Mouse (Mus musculus): ENCODE data around the gene Alg3. TPM values are rescaled to one million over a fixed set of nuclear protein-coding genes. Genes with fewer than 3 reads are reported as not detected.

Alg3 gene
- polyA plus RNA-seq, 1 experiment from 2014 or later: 39.4 TPM

MicroRNAs encoded within 50 kb of the gene (microRNA counts, 519-probe panel; counts per million panel counts)
- 3,077 counts per million, percentile 71 among the panel's probes with 10 or more counts for microRNA mmu-miR-1224

Small RNA genes within 50 kb of the gene (microRNA-seq; reads per million reads assigned to microRNA genes)
- gene Mir1224: 3.7 reads per million, percentile 15 among the genes with 10 or more reads in this experiment

Other genes with a start within 250 kb of the Alg3 start
- gene Abcc5, start 185.3 kb downstream of the Alg3 start, polyA plus RNA-seq (2015; fragmentation: Nextera tagmentation; extraction: Ambion mirVana): 77.0 and 88.5 TPM in 2 replicates
- gene Eif2b5, start 112.9 kb downstream of the Alg3 start, polyA plus RNA-seq (2015; fragmentation: Nextera tagmentation; extraction: Ambion mirVana): 96.6 and 114 TPM in 2 replicates
- 26.7 and 27.1 TPM in 2 replicates for gene Dvl3, start 94.8 kb downstream of the Alg3 start, polyA plus RNA-seq (2015; fragmentation: Nextera tagmentation; extraction: Ambion mirVana)
- gene Ap2m1, start 76.3 kb downstream of the Alg3 start, polyA plus RNA-seq (2015; fragmentation: Nextera tagmentation; extraction: Ambion mirVana): 610 and 646 TPM in 2 replicates
- 65.0 and 77.4 TPM in 2 replicates for gene Abcf3, start 63.2 kb downstream of the Alg3 start, polyA plus RNA-seq (2015; fragmentation: Nextera tagmentation; extraction: Ambion mirVana)
- gene Vwa5b2, start 22.3 kb downstream of the Alg3 start, polyA plus RNA-seq (2015; fragmentation: Nextera tagmentation; extraction: Ambion mirVana): 1.6 and 2.8 TPM in 2 replicates
- gene Eef1akmt4, start 142 bp downstream of the Alg3 start, polyA plus RNA-seq (2015; fragmentation: Nextera tagmentation; extraction: Ambion mirVana): 30.9 and 33.5 TPM in 2 replicates
- 0.41 TPM in 1 of 2 replicates, not detected in the other for gene Gm49333, start 125 bp downstream of the Alg3 start, polyA plus RNA-seq (2015; fragmentation: Nextera tagmentation; extraction: Ambion mirVana)
- 1.3 and 1.5 TPM in 2 replicates for gene Camk2n2, start 9.6 kb upstream of the Alg3 start, polyA plus RNA-seq (2015; fragmentation: Nextera tagmentation; extraction: Ambion mirVana)
- 9.1 and 9.2 TPM in 2 replicates for gene Ece2, start 18.1 kb upstream of the Alg3 start, polyA plus RNA-seq (2015; fragmentation: Nextera tagmentation; extraction: Ambion mirVana)
- 313 and 339 TPM in 2 replicates for gene Psmd2, start 39.9 kb upstream of the Alg3 start, polyA plus RNA-seq (2015; fragmentation: Nextera tagmentation; extraction: Ambion mirVana)
- gene Eif4g1, start 56.6 kb upstream of the Alg3 start, polyA plus RNA-seq (2015; fragmentation: Nextera tagmentation; extraction: Ambion mirVana): 179 and 199 TPM in 2 replicates
- gene Fam131a, start 81.5 kb upstream of the Alg3 start, polyA plus RNA-seq (2015; fragmentation: Nextera tagmentation; extraction: Ambion mirVana): 7.0 and 7.2 TPM in 2 replicates
- gene Polr2h, start 105.9 kb upstream of the Alg3 start, polyA plus RNA-seq (2015; fragmentation: Nextera tagmentation; extraction: Ambion mirVana): 110 and 112 TPM in 2 replicates
- 15.7 and 18.9 TPM in 2 replicates for gene Clcn2, start 106.0 kb upstream of the Alg3 start, polyA plus RNA-seq (2015; fragmentation: Nextera tagmentation; extraction: Ambion mirVana)
- 3.4 and 4.5 TPM in 2 replicates for gene Chrd, start 121.4 kb upstream of the Alg3 start, polyA plus RNA-seq (2015; fragmentation: Nextera tagmentation; extraction: Ambion mirVana)
- gene Thpo, start 122.8 kb upstream of the Alg3 start, polyA plus RNA-seq (2015; fragmentation: Nextera tagmentation; extraction: Ambion mirVana): 1.00 and 1.2 TPM in 2 replicates